Mouse (Mus musculus) kidney, embryonic 16.5 days (tissue): ENCODE results near the gene Tmem106a. TPM values are rescaled to one million over a fixed set of nuclear protein-coding genes. Genes with fewer than 3 reads are reported as not detected.
"Not testable (repeated sequence)": the region's sequence is repeated elsewhere in the genome, so short reads cannot be mapped to it uniquely, and the experiment has no call there.

Experiments used
- ATAC-seq: fragments of 200-750 bp; cut with Nextera tagmentation; 2 replicates; pipeline ENCODE4 v1.8.0; 2017; ENCODE audit warnings: moderate TSS enrichment; ENCODE audit not compliant: low FRiP score, low TSS enrichment
- H3K27ac ChIP-seq: fragments of 300-500 bp; sonication (generic); 2 replicates; pipeline ENCODE4 v1.5.1; 2014; ENCODE audit warnings: low read length
- H3K27me3 ChIP-seq: fragments of 300-500 bp; sonication (generic); 2 replicates; pipeline ENCODE4 v1.6.1; 2014; ENCODE audit warnings: low read length, control low read depth, mixed read lengths; ENCODE audit not compliant: insufficient read depth
- H3K36me3 ChIP-seq: fragments of 300-500 bp; sonication (generic); 2 replicates; pipeline ENCODE4 v1.6.1; 2014; ENCODE audit warnings: low read length, control low read depth, mixed read lengths; ENCODE audit not compliant: insufficient read depth
- H3K4me1 ChIP-seq: fragments of 300-500 bp; sonication (generic); 2 replicates; pipeline ENCODE4 v1.6.1; 2014; ENCODE audit warnings: low read length, control low read depth, mixed read lengths; ENCODE audit not compliant: insufficient read depth
- H3K4me2 ChIP-seq: fragments of 300-500 bp; sonication (generic); replicated peaks from 2 replicates; pipeline ENCODE4 v1.6.1; 2014; ENCODE audit warnings: low read depth, low read length
- H3K4me3 ChIP-seq: fragments of 300-500 bp; sonication (generic); 2 replicates; pipeline ENCODE4 v1.5.1; 2014; ENCODE audit warnings: mild to moderate bottlenecking, low read length
- H3K9ac ChIP-seq: fragments of 300-500 bp; sonication (generic); replicated peaks from 2 replicates; pipeline ENCODE4 v1.6.1; 2014; ENCODE audit warnings: low read length
- H3K9me3 ChIP-seq: fragments of 300-500 bp; sonication (generic); 2 replicates; pipeline ENCODE4 v1.6.1; 2016; ENCODE audit warnings: low read length, control low read depth
- WGBS: fragments of 180-500 bp; shearing (Covaris S2); extraction: QIAGEN DNeasy Blood & Tissue Kit; methylation state at CpG from one replicate; pipeline ENCODE4 v1.1.7; 2014; 5-methylcytosine and 5-hydroxymethylcytosine counted together
- polyA plus RNA-seq: library from polyadenylated mRNA; unstranded; fragments of >200 nt; fragmentation: Nextera tagmentation; extraction: Ambion mirVana; gene quantifications from 2 replicates; pipeline ENCODE4 v1.2.1, GENCODE M21; 2015

Gene Tmem106a
- polyA plus RNA-seq, 1 experiment from 2014 or later, result 7.0 TPM

DNA sequence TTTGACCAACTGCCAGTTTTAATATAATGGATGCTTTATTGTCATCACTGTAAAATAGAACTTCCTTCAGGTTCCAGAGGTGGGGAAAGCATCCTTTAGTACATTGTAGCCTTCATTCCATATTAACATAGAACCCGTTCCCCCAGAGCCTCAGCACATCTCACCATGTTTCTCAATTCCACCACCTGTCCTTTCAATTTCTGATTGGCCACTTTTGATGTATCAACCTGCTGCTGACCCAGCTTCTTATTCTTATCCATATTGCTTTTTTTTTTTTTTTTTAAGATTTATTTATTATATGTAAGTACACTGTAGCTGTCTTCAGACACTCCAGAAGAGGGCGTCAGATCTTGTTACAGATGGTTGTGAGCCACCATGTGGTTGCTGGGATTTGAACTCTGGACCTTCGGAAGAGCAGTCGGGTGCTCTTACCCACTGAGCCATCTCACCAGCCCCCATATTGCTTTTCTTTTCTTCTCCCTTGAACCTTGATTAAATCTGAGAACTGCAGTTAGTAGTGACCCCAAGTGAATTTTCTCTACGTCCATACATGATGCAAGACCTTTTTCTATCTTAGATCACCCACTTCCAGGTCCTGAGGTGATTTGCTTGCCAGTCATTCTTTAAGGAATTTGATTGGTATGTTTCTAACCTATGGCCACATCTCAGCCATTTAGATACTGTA lies 46.8 kb downstream of the Tmem106a start:
- 73% methylated on average over 4 of the region's 5 CpGs for WGBS
- H3K9me3 ChIP-seq, ATAC-seq, H3K9ac ChIP-seq, H3K27me3 ChIP-seq, H3K4me1 ChIP-seq, H3K27ac ChIP-seq, H3K36me3 ChIP-seq: not testable (repeated sequence)
- Histone ChIP-seq H3K4me2 (peak overlapping the region; percentile 80), H3K4me3 (0 out of 2 replicates have a peak overlapping the region, but pooled peaks have one; percentile 15)

- WGBS, result 35% methylated on average over 10 of the region's 10 CpGs
- Histone ChIP-seq H3K27me3 (no peaks in the 10 kb centered on the region), H3K4me2 (no peak overlapping the region), H3K9me3 (no peaks in the 10 kb centered on the region), H3K9ac (no peak overlapping the region), H3K4me1 (no peaks in the 10 kb centered on the region), H3K36me3 (0 out of 2 replicates have a peak, but pooled peaks cover 7% of the 10 kb centered on the region), H3K27ac (no peak overlapping the region), H3K4me3 (no peak overlapping the region)
- peak; percentile 35; the same call in 1 of the 2 replicates for ATAC-seq
These were observed 53.6 kb downstream of the Tmem106a start for GRCm38 (mm10) chr11:101635660-101636059.

DNA sequence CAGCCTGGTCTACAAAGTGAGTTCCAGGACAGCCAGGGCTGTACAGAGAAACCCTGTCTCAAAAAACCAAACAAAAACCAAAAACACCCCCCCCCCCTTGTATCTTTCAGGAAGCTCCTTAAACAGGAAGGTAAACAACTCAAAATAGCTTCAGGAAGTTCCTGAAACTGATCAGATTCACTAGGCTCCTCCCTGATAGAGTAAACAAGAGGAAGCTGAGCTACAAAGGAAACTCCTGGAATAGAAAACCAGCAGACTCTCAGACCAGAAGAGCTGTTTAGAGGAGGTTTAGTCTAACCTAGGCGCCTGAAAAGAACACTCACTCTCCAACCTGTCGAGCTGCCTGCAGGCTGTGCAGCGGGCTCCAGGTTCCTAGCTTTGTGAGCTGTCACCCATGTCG lies 57.7 kb downstream of the Tmem106a start:
- Histone ChIP-seq H3K4me1 (0 out of 2 replicates have a peak, but pooled peaks cover 6% of the 10 kb centered on the region), H3K36me3 (no peaks in the 10 kb centered on the region), H3K27ac (no peak overlapping the region), H3K27me3 (no peaks in the 10 kb centered on the region), H3K4me2 (no peak overlapping the region), H3K4me3 (no peak overlapping the region), H3K9ac (no peak overlapping the region), H3K9me3 (no peaks in the 10 kb centered on the region)
- WGBS, result 91% methylated on average over 4 of the region's 4 CpGs
- ATAC-seq, result no peak

DNA sequence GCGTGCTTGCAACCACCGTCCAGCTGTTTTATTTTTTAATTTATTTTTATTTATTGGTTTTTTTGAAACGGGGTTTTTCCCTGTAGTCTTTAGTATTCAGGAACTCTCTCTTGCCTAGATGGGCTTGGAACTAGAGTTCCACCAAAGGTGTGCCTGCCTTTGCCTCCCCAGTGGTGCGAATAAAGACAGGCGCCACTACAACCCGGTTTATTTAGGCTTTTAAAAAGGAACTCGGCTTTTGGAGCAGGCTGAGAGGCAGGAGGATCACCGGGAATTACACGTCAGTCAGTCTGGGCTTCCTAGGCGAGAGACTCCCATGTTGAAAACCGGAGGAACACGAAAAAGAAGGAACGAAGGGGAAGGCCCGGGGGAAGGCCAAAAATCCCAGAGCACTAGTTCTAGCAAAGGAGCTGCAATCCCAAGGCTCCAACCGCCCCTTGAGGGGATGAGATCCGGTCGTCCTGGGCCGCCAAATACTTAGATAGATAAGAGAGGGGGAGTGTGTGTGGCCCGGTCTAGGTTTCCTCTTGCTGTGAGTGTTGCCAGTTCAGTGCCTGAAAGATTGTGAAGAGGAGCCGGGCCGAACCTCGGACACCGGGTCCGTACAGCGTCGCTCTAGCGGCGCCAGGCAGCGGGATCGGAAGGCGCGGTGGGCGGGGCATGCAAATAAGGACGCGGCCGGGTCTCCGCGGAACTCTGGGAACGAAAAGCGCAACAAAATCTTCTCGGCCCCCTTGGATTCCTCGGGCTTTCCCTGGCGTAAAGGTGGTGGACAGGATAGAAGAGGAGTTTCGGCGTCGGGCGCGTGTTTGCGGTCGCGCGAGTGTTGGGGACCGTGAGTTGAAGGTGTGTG lies 59.0 kb downstream of the Tmem106a start:
- H3K27me3 ChIP-seq, H3K4me1 ChIP-seq, H3K9me3 ChIP-seq, H3K36me3 ChIP-seq: not testable (repeated sequence)
- ATAC-seq, result peak; percentile 64
- H3K9ac ChIP-seq, result peak overlapping the region; percentile 63
- peak overlapping the region; percentile 39 for H3K4me3 ChIP-seq
- peak overlapping the region; percentile 78; the same call in 1 of the 2 replicates for H3K27ac ChIP-seq
- 4% methylated on average over 48 of the region's 53 CpGs for WGBS
- H3K4me2 ChIP-seq, result peak overlapping the region; percentile 51

Other genes starting within 250 kb of the Tmem106a start
- gene G6pc, start 214.7 kb upstream of the Tmem106a start, polyA plus RNA-seq, result 2.8 and 3.6 TPM in 2 replicates
- 79.2 and 84.1 TPM in 2 replicates for gene Aarsd1, start 164.6 kb upstream of the Tmem106a start, polyA plus RNA-seq
- gene Gm27029, start 157.4 kb upstream of the Tmem106a start, polyA plus RNA-seq, result 10.0 and 16.9 TPM in 2 replicates
- 22.8 and 23.8 TPM in 2 replicates for gene Rundc1, start 157.2 kb upstream of the Tmem106a start, polyA plus RNA-seq
- 10.1 and 10.9 TPM in 2 replicates for gene Ptges3l, start 156.9 kb upstream of the Tmem106a start, polyA plus RNA-seq
- 267 and 290 TPM in 2 replicates for gene Rpl27, start 139.9 kb upstream of the Tmem106a start, polyA plus RNA-seq
- 17.9 and 18.6 TPM in 2 replicates for gene Ifi35, start 133.8 kb upstream of the Tmem106a start, polyA plus RNA-seq
- 10.9 and 11.3 TPM in 2 replicates for gene Rnd2, start 117.2 kb upstream of the Tmem106a start, polyA plus RNA-seq
- 36.5 and 39.3 TPM in 2 replicates for gene Vat1, start 116.0 kb upstream of the Tmem106a start, polyA plus RNA-seq
- 12.5 and 14.9 TPM in 2 replicates for gene Brca1, start 30.3 kb upstream of the Tmem106a start, polyA plus RNA-seq
- gene Nbr1, start 30.1 kb upstream of the Tmem106a start, polyA plus RNA-seq, result 84.7 and 90.0 TPM in 2 replicates
- gene Gm11634, start 17.0 kb downstream of the Tmem106a start, polyA plus RNA-seq, result not detected in 2 replicates
- gene Rdm1, start 45.0 kb downstream of the Tmem106a start, polyA plus RNA-seq, result 41.7 and 43.1 TPM in 2 replicates
- 5.1 and 6.4 TPM in 2 replicates for gene Arl4d, start 83.3 kb downstream of the Tmem106a start, polyA plus RNA-seq
- 31.3 and 33.2 TPM in 2 replicates for gene Dhx8, start 150.7 kb downstream of the Tmem106a start, polyA plus RNA-seq
- 51.0 and 63.2 TPM in 2 replicates for gene Etv4, start 203.1 kb downstream of the Tmem106a start, polyA plus RNA-seq